9 mouse cellular contexts compared by ENCODE assay signal in genomic region chr7:4836351-4836792, GRCm38 (mm10). TPM values are rescaled to one million over a fixed set of nuclear protein-coding genes. Genes with fewer than 3 reads are reported as not detected.
A peak's percentile ranks its signal among the peaks of the same experiment; 100 is the strongest.
DNase-seq lines count a peak whose midpoint lies in the region; ATAC-seq and TF ChIP-seq lines count a peak whose summit lies in the region.
"Had no signal": no experiment of that assay in that cellular context is flagged by ENCODE, and none has a peak within 500 bp of the region (broad histone marks: within the 10 kb centered on the region; RNA-seq: fewer than 3 reads in every experiment).

No protein-coding gene starts in this region.

- H3K4me1 ChIP-seq in liver, embryonic 15.5 days (replicated peaks), result peaks cover 7% of the 10 kb centered on the region
- 0 out of 2 replicates have a peak, but pooled peaks cover 3% of the 10 kb centered on the region for H3K4me1 ChIP-seq in stomach, postnatal 0 days (replicated peaks; ENCODE audit: control insufficient read depth, insufficient read depth)

- peaks cover 95% of the 10 kb centered on the region for H3K27me3 ChIP-seq in liver, embryonic 15.5 days
- no peaks in the 10 kb centered on the region; the same call in 1 of the 2 replicates for H3K27me3 ChIP-seq in stomach, postnatal 0 days (ENCODE audit: control insufficient read depth, insufficient read depth, low read length)

- H3K4me3 ChIP-seq in liver, embryonic 15.5 days (replicated peaks), result peak overlapping the region; percentile 33
- H3K4me3 ChIP-seq in stomach, postnatal 0 days (ENCODE audit: low read depth, low read length), result peak overlapping the region; percentile 35

- H3K9ac ChIP-seq in liver, embryonic 15.5 days, result no peak overlapping the region
- peak overlapping the region; percentile 41 for H3K9ac ChIP-seq in stomach, postnatal 0 days (ENCODE audit: low read length)

- peak; percentile 68 for TF ChIP-seq CTCF in stomach, postnatal 0 days (IDR thresholded peaks at IDR 0.05; ENCODE audit: low read depth)

- no peak for TF ChIP-seq EP300 in stomach, postnatal 0 days (optimal IDR thresholded peaks at IDR 0.05)

- H3K9me3 ChIP-seq in liver, embryonic 15.5 days (replicated peaks), result no peaks in the 10 kb centered on the region
- no peaks in the 10 kb centered on the region for H3K9me3 ChIP-seq in stomach, postnatal 0 days (ENCODE audit: control insufficient read depth, low read length)

- ATAC-seq in liver, embryonic 15.5 days (ENCODE audit: insufficient read depth), result no peak
- ATAC-seq in stomach, postnatal 0 days (ENCODE audit: low FRiP score, low TSS enrichment), result peak; percentile 94

- WGBS in liver, embryonic 15.5 days (ENCODE audit: insufficient replicate concordance), result under 1% methylated on average over 43 of the region's 51 CpGs
- under 1% methylated on average over 49 of the region's 51 CpGs for WGBS in stomach, postnatal 0 days

- H3K27ac ChIP-seq in liver, embryonic 15.5 days (replicated peaks), result no peak overlapping the region
- no peak overlapping the region for H3K27ac ChIP-seq in stomach, postnatal 0 days (replicated peaks)

- no peaks in the 10 kb centered on the region for H3K36me3 ChIP-seq in liver, embryonic 15.5 days (replicated peaks)
- H3K36me3 ChIP-seq in stomach, postnatal 0 days (ENCODE audit: control insufficient read depth, insufficient read depth, low read length), result no peaks in the 10 kb centered on the region

- H3K4me2 ChIP-seq in liver, embryonic 15.5 days, result peak overlapping the region; percentile 64
- peak overlapping the region; percentile 87 for H3K4me2 ChIP-seq in stomach, postnatal 0 days (replicated peaks; ENCODE audit: low read depth)

- peak; percentile 40 for DNase-seq in layer of hippocampus, adult 11-12 months (ENCODE audit: low spot score)
- DNase-seq in layer of hippocampus, adult 9-11 months, result no peak
- peak; percentile 87 to 89 for DNase-seq in cerebellum, postnatal 14 days
- DNase-seq in gastrocnemius, postnatal 25 days, result peak; percentile 37
- DNase-seq in kidney, adult 11 months, result peak; percentile 84
- DNase-seq in neural tube, embryonic 10.5 days (ENCODE audit: extremely low spot score, low spot score), result peak; percentile 62
- DNase-seq in stomach, postnatal 0 days (ENCODE audit: low spot score), result peak; percentile 86

RNA-seq across cellular contexts. Expression of gene Shisa7, which starts 8.1 kb away (rescaled TPM):
- not detected for total RNA-seq in gastrocnemius, postnatal 25 days (2021)
- polyA plus RNA-seq in liver, embryonic 15.5 days (2015; fragmentation: Nextera tagmentation; extraction: Ambion mirVana), result not detected in 2 replicates
- 0.15 and 0.16 TPM in 2 replicates for polyA plus RNA-seq in stomach, postnatal 0 days (2015; fragmentation: Nextera tagmentation; extraction: Ambion mirVana)
- total RNA-seq: CH12.LX had no signal

RNA-seq across cellular contexts. Expression of gene Ube2s, which starts 24.0 kb away (rescaled TPM):
- 10 to 100 TPM; 65.5 to 67.9 TPM for total RNA-seq in gastrocnemius, postnatal 25 days (2021)
- 302 and 318 TPM in 2 replicates for polyA plus RNA-seq in liver, embryonic 15.5 days (2015; fragmentation: Nextera tagmentation; extraction: Ambion mirVana)
- 95.5 and 111 TPM in 2 replicates for polyA plus RNA-seq in stomach, postnatal 0 days (2015; fragmentation: Nextera tagmentation; extraction: Ambion mirVana)

RNA-seq across cellular contexts. Expression of gene Isoc2b, which starts 33.7 kb away (rescaled TPM):
- 1 to 10 TPM; 4.3 to 4.5 TPM for total RNA-seq in gastrocnemius, postnatal 25 days (2021)
- 3.7 and 3.8 TPM in 2 replicates for polyA plus RNA-seq in liver, embryonic 15.5 days (2015; fragmentation: Nextera tagmentation; extraction: Ambion mirVana)
- 17.5 and 21.7 TPM in 2 replicates for polyA plus RNA-seq in stomach, postnatal 0 days (2015; fragmentation: Nextera tagmentation; extraction: Ambion mirVana)

RNA-seq across cellular contexts. Expression of gene Isoc2a, which starts 40.6 kb away (rescaled TPM):
- total RNA-seq in gastrocnemius, postnatal 25 days (2021), result 10 to 100 TPM; 21.4 to 24.3 TPM
- polyA plus RNA-seq in liver, embryonic 15.5 days (2015; fragmentation: Nextera tagmentation; extraction: Ambion mirVana), result 0.68 and 0.77 TPM in 2 replicates
- 0.56 and 0.67 TPM in 2 replicates for polyA plus RNA-seq in stomach, postnatal 0 days (2015; fragmentation: Nextera tagmentation; extraction: Ambion mirVana)

RNA-seq across cellular contexts. Expression of gene Rpl28, which starts 43.7 kb away (rescaled TPM):
- 100 to 1,000 TPM; 442 to 471 TPM for total RNA-seq in gastrocnemius, postnatal 25 days (2021)
- polyA plus RNA-seq in liver, embryonic 15.5 days (2015; fragmentation: Nextera tagmentation; extraction: Ambion mirVana), result 169 and 173 TPM in 2 replicates
- 322 and 359 TPM in 2 replicates for polyA plus RNA-seq in stomach, postnatal 0 days (2015; fragmentation: Nextera tagmentation; extraction: Ambion mirVana)
